Mouse (Mus musculus): Measurements from ENCODE around the gene Pdzrn4.

Gene Pdzrn4

GRCm38 (mm10) chr15:92500276-92500838 lies 103.7 kb downstream of the Pdzrn4 start:
- DNase-seq: no peak

DNA sequence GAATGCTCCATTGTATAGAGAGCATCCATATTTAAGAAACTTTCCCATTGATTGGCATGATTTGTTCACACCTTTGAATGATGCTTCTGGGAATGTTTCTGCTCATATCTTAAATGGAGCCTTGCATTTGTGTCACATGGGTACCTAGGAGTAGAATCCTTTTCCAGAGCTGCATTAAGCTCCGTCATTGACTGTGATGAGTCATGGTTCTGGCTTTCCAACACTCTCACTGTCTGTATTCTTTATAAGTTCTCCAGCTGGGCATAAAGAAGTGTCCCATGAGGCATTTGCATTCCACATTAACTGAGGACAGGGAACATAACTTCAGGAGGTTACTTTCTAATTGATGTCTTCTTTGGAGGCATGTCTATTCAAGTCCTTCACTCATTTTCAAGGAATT lies 106.1 kb downstream of the Pdzrn4 start:
- no peak for DNase-seq

DNA sequence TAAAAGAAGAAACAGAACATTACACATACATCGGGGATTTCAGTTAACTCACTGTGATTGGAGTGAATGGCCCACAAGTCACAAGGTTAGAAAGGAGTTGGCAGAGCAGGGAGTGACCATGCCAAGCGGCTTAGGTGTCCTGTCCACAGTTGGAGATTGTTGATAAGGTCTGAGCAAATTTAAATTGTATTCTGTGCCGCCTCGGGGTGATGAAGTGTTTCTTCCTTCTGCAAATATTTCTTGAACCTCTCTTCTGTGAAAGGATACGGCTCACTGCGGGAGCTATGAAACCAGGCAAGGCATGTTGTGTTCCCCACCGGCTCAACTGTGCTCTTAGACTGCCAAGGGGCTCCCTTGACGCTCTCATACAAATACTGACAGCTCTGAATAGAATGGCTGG lies 112.7 kb downstream of the Pdzrn4 start:
- peak; percentile 92 for DNase-seq

DNA sequence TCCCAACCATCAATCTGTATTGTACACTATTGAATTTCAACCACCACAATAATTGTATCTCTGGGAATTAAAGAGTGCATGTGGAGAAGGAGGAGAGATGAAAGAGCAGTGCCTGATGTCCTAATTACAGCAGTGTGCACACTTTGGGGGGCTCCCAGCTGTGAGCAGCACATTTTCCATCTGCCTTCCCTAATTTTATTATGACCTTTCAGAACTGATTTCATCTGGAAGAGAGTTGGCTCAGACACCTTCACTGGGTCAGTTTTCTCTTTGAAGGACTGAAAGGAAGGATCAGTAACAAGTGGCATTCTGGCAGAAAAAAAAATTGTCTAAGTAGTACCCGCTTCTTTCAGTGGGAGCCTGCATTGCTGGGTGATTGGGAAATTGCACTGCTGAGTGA lies 119.0 kb downstream of the Pdzrn4 start:
- no peak for DNase-seq

DNA sequence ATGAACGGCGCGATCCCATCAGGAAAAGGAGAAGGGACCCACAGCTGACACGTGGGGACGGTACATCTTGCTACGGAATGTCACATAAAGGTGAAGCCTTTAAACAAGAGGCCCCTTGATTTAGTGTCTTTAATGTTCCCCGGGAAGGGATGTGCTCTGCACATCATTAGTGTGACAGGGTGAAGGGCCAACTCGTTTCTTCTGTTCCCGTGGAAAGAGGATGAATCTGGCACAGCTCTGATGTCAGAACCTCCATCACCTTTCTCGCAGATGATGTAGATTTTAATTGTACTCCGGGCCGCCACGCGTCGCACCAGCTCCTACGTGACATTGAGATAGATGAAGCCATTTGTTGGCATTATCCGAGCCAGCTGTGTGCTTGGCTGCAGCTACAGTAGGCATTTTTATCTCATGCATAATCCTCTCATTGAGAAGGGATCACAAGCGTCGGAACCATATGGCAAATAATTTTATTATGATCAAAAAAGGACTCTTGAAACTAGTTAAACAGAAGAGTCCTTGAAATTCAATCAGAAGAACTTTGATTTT lies 124.1 kb downstream of the Pdzrn4 start:
- DNase-seq: no peak

DNA sequence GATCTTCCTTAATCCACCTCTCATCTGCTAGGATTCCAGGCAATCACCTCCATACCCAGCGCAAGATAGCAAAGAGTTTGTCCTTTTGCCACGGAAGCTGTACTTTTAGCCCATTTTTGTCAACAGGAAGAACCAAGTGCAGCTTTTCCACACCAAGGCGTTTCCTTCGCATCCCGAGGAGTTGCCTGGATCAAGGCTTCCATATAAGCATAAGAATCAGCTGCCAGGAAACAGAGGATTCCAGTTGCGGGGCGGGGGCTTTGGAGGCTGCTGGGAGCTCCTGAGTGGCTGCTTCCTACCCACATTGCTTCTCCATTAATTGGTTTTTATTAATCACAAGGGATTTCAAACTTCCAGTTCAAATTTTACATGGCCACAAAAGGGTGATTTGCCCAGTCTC lies 125.0 kb downstream of the Pdzrn4 start:
- no peak for DNase-seq

DNA sequence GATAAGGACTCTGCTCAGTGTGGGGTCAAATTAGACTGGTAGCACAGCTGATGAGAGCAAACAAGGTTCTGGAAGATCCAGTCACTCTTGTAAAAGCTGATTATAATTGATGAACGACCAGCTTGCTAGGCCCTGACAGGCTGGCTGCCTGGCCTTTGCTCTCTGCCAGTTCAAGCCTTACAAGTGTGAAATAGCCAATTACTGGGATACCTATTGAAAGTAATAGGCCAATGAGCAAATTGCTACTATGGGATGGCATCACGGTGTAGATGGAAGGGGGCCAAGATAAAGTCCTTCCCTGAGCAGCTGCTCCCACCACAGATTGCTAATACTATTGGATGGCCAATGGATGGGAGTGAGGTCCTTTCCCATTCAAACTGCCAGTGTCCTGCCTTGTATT lies 128.2 kb downstream of the Pdzrn4 start:
- no peak for DNase-seq

DNA sequence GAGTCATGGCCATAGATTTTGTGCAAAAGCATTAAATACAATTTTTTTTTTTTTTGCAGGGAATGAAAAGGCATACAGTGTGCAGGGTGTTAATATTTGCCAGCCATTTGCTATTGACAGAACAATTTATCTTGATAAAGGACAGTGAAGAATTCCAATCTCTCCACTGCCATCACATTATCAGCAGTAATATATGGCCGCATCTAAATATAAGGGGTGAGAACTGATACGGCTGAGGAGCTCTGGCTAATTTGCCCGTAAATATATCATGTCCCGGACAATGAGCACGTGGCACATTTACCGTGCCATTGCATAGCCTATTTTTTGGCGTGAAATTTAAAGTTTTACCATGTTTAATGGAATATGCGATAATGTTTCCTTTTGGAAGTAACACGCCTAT lies 128.7 kb downstream of the Pdzrn4 start:
- no peak for DNase-seq

DNA sequence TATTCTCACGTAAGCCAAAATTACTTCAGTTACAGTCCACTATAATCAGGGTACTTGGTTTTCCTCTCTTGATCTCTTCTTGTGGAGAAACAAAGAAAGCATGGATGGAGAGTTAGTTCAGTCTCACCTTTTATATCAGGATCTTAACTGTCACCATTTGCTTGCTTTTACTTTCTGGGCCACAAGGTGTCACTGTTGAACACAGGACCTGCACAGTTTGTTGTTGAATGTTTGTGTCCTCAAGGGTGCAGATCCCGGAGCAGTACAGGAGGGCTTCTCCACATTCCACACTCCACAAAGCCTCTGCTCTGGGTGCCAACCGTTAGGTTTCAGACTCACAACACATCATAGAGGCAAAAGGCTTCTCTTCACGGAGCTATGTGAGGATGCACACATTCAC lies 130.1 kb downstream of the Pdzrn4 start:
- no peak for DNase-seq

GRCm38 (mm10) chr15:92543252-92543651 lies 146.6 kb downstream of the Pdzrn4 start:
- DNase-seq: no peak

DNA sequence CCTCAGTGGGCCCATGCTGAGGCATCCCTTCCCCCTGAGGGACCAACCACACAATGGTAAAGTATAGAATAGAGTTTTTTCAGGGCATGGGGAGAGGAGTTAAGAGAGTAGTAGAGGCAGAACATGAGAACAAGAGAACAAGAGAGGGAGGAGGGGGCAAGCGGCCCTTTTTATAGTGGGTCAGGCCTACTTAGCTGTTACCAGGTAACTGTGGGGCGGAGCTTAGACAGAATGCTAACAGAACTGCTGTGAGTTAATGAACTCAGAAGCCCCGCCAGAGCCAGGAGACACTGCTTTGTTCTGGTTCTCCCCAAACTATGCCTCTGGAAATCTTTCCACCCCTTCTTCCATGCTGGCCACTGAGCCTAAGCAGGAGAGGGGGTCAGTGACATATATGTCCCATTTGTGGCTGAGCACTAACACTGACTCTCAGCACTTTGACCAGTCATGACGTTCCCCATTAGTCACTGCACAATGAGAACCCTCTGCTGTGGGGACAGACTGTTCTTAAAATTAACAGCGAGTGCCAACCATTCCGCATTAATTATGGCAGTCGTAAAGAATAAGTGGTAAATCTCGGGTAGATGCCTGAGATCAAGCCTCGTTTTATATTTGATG lies 150.7 kb downstream of the Pdzrn4 start:
- DNase-seq: no peak

DNA sequence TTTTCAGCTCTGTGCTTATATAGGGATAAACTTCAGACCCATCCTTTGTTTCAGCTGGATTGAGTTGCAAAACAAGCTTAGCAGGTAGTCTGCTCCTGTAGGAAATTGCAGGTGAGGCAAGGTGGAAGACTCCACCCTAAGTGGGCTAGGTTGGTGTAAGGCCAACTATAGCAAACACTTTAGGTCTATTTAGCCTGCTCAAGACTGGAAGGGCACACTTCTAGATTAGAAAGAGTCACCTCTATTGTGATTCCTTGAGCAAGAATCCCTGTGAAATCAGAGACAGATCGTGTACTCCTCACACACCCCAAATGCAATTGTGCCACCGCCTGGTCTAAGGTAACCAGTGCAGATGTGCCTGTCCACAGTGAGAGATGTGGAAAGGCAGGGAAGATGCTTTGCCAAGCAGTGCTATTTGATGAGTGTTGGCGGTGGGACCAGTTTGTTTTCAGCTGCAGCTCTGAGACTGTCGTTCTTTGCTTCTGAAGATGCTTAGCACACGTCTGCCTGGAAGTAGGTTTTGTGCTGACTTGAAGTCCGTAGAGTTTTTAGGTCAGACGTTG lies 158.4 kb downstream of the Pdzrn4 start:
- no peak for DNase-seq

GRCm38 (mm10) chr15:92555716-92556115 lies 159.0 kb downstream of the Pdzrn4 start:
- no peak for DNase-seq

DNA sequence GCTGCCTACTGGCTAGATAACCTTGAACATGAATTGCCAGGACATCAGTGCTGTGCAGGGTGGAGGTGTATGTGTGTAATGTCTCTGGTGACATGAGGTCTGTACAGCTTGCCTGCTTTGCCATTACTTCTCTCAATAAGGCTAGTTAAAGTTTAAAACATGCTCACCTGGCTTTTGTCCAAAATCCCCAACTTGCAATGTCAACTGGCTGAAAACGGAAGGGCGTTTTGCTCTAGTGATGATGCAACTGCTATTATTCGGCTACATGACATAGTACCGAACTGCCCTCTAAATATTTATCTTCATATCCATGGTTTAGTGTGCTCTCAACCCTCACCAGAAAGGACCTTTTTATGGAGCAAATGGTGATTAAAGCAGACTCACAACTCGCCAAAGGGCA lies 161.9 kb downstream of the Pdzrn4 start:
- DNase-seq: no peak

DNA sequence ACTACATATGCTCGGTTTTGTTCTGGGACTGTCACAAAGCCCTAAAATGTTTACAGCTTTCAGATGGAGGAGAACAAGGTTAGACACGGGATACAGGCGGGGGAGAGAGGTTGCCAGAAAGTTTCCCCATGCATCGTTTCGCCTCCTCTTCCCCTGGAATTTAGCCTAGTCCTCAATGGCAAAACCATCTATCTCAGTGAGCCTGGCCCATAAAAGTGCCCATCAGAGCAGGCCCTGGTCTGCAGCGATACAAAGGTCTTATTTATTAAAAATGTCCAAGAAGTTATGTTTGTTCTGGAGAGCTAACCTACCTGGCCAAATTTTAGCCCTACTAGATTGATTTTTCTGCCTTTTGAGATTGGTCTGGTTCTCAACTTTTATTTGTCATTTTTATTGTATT lies 165.5 kb downstream of the Pdzrn4 start:
- no peak for DNase-seq

DNA sequence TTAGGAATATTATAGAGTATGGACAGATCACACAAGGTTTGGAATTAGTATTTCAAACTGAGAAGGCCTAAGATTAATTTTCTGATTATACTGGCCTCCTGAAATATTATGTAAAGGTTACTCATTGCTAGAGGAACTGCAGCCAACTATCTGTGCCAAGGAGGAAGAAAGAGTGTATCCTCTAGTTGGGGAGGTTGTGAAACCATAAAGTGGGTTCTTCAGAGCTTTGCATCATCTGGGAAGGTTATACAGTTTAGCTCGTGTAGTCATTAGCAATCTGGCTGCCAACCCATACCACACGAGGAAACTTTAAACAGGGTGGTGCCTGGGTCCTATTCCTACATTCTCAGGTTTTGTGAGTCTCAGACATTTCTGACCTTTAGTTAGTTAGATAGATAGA lies 166.9 kb downstream of the Pdzrn4 start:
- no peak for DNase-seq

DNA sequence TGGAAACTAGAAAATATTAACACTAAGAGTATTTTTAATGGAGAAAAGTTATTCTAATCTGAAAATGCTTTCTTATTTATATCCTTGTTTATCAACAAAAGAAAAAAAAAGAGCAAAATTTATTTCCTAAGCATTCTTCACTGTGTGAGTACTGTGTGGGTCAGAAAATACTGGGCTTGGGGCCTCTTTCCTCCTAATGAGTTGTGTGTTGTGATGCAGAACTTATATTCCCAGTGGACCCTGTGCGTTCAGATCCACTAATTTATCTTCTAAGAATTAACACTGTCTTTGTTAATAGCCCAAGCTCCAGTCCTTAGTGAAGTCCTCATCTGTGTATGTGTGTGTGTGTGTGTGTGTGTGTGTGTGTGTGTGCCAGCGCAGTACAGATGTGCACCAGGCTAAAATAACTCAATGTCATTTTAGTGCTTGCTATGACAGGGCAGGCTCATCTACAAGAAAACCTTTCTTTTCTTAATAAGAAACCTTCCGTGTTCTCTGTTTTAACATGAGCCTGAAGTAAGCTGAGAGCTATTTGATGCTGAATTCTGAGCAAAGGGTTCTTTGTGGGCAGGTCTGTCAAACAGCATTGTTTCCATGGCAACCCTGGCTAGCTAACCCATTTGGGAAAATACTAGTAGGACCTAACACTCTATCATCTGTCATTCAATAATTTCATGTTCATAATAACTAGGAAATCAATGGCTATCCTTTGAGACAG lies 174.0 kb downstream of the Pdzrn4 start:
- no peak for DNase-seq

GRCm38 (mm10) chr15:92571244-92571539 lies 174.5 kb downstream of the Pdzrn4 start:
- no peak for DNase-seq

- no peak for DNase-seq
These were observed 180.8 kb downstream of the Pdzrn4 start for GRCm38 (mm10) chr15:92577476-92577875.

GRCm38 (mm10) chr15:92580217-92580616 lies 183.5 kb downstream of the Pdzrn4 start:
- no peak for DNase-seq

GRCm38 (mm10) chr15:92580742-92581383 lies 184.2 kb downstream of the Pdzrn4 start:
- no peak for DNase-seq

- DNase-seq: no peak
These were observed 187.9 kb downstream of the Pdzrn4 start for GRCm38 (mm10) chr15:92584357-92585138.

GRCm38 (mm10) chr15:92587431-92587830 lies 190.8 kb downstream of the Pdzrn4 start:
- DNase-seq: no peak
